ENCODE assay signal across 8 mouse cellular contexts in the genomic region with DNA sequence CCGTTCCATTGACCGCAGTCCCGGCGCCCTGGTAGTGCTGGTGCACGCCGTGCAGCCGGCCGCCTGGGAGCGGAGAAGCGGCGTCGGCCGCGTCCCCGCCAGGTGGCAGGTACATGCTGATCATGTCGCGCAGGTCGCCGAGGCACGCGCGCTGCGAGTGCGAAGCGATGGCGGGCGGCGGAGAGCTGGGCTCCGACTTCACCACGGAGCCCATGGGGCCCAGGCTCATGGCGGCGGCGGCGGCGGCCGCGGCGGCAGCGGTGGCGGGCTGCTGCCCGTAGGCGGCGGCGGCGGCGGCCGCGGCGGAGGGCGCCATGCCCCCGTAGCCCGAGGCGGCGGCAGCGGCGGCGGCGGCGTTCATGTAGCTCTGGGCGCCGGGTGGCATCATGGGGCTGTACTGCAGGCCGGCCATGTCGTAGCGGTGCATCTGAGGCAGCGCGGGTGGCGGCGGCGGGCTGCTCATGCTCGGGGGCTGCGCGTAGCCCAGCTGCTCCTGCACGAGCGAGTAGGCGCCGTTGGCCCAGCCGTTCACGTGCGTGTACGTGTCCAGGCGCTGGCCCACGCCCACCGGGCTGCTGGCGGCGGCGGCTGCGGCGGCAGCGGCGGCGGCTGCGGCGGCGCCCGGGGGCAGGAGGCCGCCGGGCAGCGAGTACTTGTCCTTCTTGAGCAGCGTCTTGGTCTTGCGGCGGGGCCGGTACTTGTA. TPM values are rescaled to one million over a fixed set of nuclear protein-coding genes. Genes with fewer than 3 reads are reported as not detected.
A peak's percentile ranks its signal among the peaks of the same experiment; 100 is the strongest.
DNase-seq lines count a peak whose midpoint lies in the region; ATAC-seq and TF ChIP-seq lines count a peak whose summit lies in the region.

No protein-coding gene starts in this region.

- no peaks in the 10 kb centered on the region for H3K4me1 ChIP-seq in kidney, embryonic 14.5 days (ENCODE audit: control insufficient read depth, insufficient read depth, low read length)
- H3K4me1 ChIP-seq in cortical plate, adult 2 months (ENCODE audit: control insufficient read depth, insufficient read depth, low read length), result no peaks in the 10 kb centered on the region
- H3K4me1 ChIP-seq in hindbrain, embryonic 14.5 days (replicated peaks; ENCODE audit: control insufficient read depth, insufficient read depth, low read length), result no peaks in the 10 kb centered on the region

- 32% methylated on average over 47 of the region's 102 CpGs for WGBS in kidney, embryonic 14.5 days
- 20% methylated on average over 66 of the region's 102 CpGs for WGBS in hindbrain, embryonic 14.5 days

- ATAC-seq in kidney, embryonic 14.5 days (ENCODE audit: low FRiP score, low TSS enrichment), result peak; percentile 37; the same call in 1 of the 2 replicates
- peak; percentile 75 for ATAC-seq in hindbrain, embryonic 14.5 days (ENCODE audit: low FRiP score)
- ATAC-seq in megakaryocyte progenitor cell, adult 5-6 weeks (replicated peaks; ENCODE audit: poor library complexity), result 0 out of 2 replicates have a peak, but pooled peaks have one; percentile 14

- TF ChIP-seq CTCF in cortical plate, adult 2 months (IDR thresholded peaks at IDR 0.05; ENCODE audit: extremely low read depth, insufficient read depth, low read length), result no peak

- H3K36me3 ChIP-seq in kidney, embryonic 14.5 days (ENCODE audit: control insufficient read depth, insufficient read depth, low read length), result no peaks in the 10 kb centered on the region
- no peaks in the 10 kb centered on the region for H3K36me3 ChIP-seq in hindbrain, embryonic 14.5 days (replicated peaks; ENCODE audit: control insufficient read depth, insufficient read depth)

- TF ChIP-seq POLR2A in cortical plate, adult 2 months (IDR thresholded peaks at IDR 0.05; ENCODE audit: extremely low read depth, insufficient read depth, low read length), result no peak

- H3K27ac ChIP-seq in kidney, embryonic 14.5 days (ENCODE audit: low read depth, low read length), result no peak overlapping the region
- H3K27ac ChIP-seq in cortical plate, adult 2 months (ENCODE audit: insufficient read depth, low read length), result no peak overlapping the region
- peak overlapping the region; percentile 47; the same call in 1 of the 2 replicates for H3K27ac ChIP-seq in hindbrain, embryonic 14.5 days

- H3K9me3 ChIP-seq in kidney, embryonic 14.5 days (ENCODE audit: control insufficient read depth, low read length), result no peaks in the 10 kb centered on the region
- H3K9me3 ChIP-seq in hindbrain, embryonic 14.5 days (ENCODE audit: control insufficient read depth, low read length), result no peaks in the 10 kb centered on the region

- DNase-seq in kidney, adult 8-10 months, result no peak
- peak; percentile 57 for DNase-seq in ZHBTc4 (ENCODE audit: low read depth, low spot score)
- no peak for DNase-seq in hindbrain, embryonic 14.5 days (ENCODE audit: low spot score)
- no peak for DNase-seq in ovary, postnatal 14 days (ENCODE audit: low spot score)
- DNase-seq in gastrocnemius, adult 18-20 months (ENCODE audit: low spot score), result no peak

- H3K4me2 ChIP-seq in kidney, embryonic 14.5 days (replicated peaks; ENCODE audit: low read depth, low read length), result peak overlapping the region; percentile 59
- H3K4me2 ChIP-seq in hindbrain, embryonic 14.5 days (replicated peaks), result peak overlapping the region; percentile 64

- H3K9ac ChIP-seq in kidney, embryonic 14.5 days (ENCODE audit: low read depth, low read length), result no peak overlapping the region; the same call in 1 of the 2 replicates
- H3K9ac ChIP-seq in hindbrain, embryonic 14.5 days, result peak overlapping the region; percentile 58

- H3K27me3 ChIP-seq in kidney, embryonic 14.5 days (ENCODE audit: control insufficient read depth, insufficient read depth, low read length), result peaks cover 73% of the 10 kb centered on the region
- H3K27me3 ChIP-seq in hindbrain, embryonic 14.5 days (ENCODE audit: control insufficient read depth, insufficient read depth, low read length), result peaks cover 28% of the 10 kb centered on the region

- H3K4me3 ChIP-seq in kidney, embryonic 14.5 days (ENCODE audit: low read length), result peak overlapping the region; percentile 34
- peak overlapping the region; percentile 23; the same call in 1 of the 2 replicates for H3K4me3 ChIP-seq in cortical plate, adult 2 months (ENCODE audit: insufficient read depth, low read length)
- H3K4me3 ChIP-seq in hindbrain, embryonic 14.5 days (replicated peaks; ENCODE audit: low read length), result peak overlapping the region; percentile 48

RNA-seq across cellular contexts. Expression of a gene that starts 1.0 kb away (rescaled TPM):
- polyA plus RNA-seq in kidney, embryonic 14.5 days (2014; fragmentation: Nextera tagmentation; extraction: Ambion mirVana), result not detected in 2 replicates
- 1.3 and 1.5 TPM in 2 replicates for polyA plus RNA-seq in cortical plate, adult 2 months (2012; rRNA removed)
- 1.2 and 1.3 TPM in 2 replicates for polyA plus RNA-seq in hindbrain, embryonic 14.5 days (2014; fragmentation: Nextera tagmentation; extraction: Ambion mirVana)
- total RNA-seq in megakaryocyte progenitor cell, adult 5-6 weeks (2015), result not detected in 2 replicates
- not detected in 2 replicates for total RNA-seq in megakaryocyte progenitor cell, adult 5-6 weeks (2017)
- not detected for total RNA-seq in gastrocnemius, adult 18-20 months (2021)

Comparison
In these comparisons a context has a peak if more than half of its experiments do, and no peak if none do; other contexts are left out.
1. ATAC-seq: peak in every context shown above with its lines; median percentile 75 in hindbrain, embryonic 14.5 days; 37 in kidney, embryonic 14.5 days; 14 in megakaryocyte progenitor cell, adult 5-6 weeks.